Mouse (Mus musculus) olfactory bulb, adult 2 months (tissue): ENCODE data around the gene Trim61.

ENCODE experiments used
- CTCF ChIP-seq: fragments of 200-500 bp; IDR thresholded peaks from 2 replicates; pipeline ENCODE4 v1.5.1; 2012; ENCODE audit warnings: low read depth, mild to moderate bottlenecking, low read length, moderate library complexity; ENCODE audit not compliant: insufficient read depth
- POLR2A ChIP-seq: fragments of 200-500 bp; IDR thresholded peaks from 2 replicates; pipeline ENCODE4 v1.6.1; 2012; ENCODE audit warnings: mild to moderate bottlenecking, low read depth, low read length, moderate library complexity; ENCODE audit not compliant: insufficient read depth

DNA sequence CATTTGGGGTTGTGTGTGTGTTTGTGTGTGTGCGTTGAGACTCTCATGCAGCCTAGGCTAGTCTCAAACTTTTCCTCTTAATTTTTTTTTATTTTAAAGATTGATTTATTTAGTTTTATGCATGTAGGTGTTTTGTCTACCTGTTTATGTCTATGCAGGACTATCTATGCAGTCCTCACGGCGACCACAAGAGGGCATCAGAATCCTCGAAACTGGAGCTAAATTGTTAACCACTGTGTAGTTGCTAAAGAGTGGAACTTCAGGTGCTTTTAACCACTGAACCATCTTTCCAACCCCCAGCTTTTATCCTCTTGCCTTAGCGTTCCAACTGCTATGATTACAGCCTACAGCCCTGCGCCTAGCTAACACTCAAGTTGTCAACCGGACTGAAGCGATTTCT, 4.2 kb upstream of the Trim61 start:
- no peak for TF ChIP-seq CTCF
- no peak for TF ChIP-seq POLR2A
